Mouse (Mus musculus) T-helper 1 cell (primary cell): ENCODE results near the gene Olfr1330.
"Not testable (repeated sequence)": the region's sequence is repeated elsewhere in the genome, so short reads cannot be mapped to it uniquely, and the experiment has no call there.

Source experiments
- in situ Hi-C: fragments of 300-600 bp; cut with MboI, MseI; formaldehyde crosslinking; loops from one replicate; pipeline ENCODE4 v1.15.1; 2025; ENCODE audit warnings: high pct_unique_total_duplicates

Olfr1330 gene

DNA sequence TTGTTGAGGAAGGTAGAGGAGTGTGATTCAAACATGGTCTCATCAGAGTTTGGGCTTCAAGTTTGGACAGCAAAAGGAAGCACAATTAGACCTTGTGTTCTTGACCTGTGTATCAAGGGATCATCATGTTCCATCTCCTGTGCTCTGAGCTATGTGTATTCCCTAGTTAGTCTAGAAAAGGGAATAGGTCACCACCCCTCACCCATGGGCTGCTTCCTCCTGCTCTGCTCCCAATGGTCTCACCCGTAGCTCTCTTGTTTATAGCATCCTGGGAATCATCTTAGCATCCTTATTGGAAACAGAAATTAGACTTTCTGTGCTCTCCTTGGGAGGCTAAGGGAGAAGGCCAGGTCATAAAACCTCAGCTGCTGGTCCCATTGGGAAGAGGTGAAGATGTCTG lies at the start of gene Olfr1330:
TSS of gene Olfr1330 (plus strand) at position 301 of the 400 bp plus-strand sequence.
- in situ Hi-C loops = no loop called here

DNA sequence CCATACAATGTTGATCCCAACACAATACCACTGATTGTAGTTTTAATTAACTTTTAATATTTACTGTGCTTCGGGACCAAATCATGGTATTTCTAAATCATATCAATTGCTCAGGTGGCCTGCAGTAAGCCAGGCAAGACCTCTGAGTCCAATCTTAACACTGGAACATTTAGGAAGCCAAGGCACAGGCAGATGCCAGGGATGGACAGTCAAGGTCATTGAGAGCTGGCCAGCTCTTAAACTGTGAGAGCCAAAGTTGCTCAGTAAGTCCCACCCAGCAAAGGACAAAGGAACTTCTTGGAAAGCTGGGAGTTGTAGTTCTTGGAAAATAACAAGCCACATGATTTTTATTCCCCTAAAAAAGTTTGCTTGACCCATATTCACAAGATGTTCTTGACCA lies 26.6 kb upstream of the Olfr1330 start:
- in situ Hi-C loops = no loop called here

DNA sequence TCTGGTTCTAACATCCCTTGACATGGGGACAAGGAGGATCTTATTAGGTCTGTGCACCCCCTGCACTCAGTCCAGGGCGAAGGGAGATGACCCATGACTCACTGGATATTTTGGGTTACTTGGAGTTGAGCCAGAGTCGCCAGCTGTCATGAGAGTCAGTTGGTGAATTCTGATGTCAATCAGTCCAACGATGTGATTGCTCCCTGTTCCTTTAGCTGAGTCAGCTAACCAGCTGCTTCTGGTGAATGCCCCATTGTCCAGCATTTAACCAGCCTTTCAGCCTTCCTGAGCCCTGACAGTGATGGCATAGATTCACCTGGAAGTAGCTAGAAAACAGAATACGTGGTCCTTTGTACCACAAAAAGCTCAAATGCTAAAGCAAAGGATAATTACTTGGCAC lies 25.7 kb upstream of the Olfr1330 start:
- in situ Hi-C loops = no loop called here

- in situ Hi-C loops = no loop called here
Observed at GRCm38 (mm10) chr4:118864349-118864748, 24.0 kb upstream of the Olfr1330 start, which contains the start of gene Olfr1331. Gene Olfr1331 (plus strand): TSS chr4:118864649.

DNA sequence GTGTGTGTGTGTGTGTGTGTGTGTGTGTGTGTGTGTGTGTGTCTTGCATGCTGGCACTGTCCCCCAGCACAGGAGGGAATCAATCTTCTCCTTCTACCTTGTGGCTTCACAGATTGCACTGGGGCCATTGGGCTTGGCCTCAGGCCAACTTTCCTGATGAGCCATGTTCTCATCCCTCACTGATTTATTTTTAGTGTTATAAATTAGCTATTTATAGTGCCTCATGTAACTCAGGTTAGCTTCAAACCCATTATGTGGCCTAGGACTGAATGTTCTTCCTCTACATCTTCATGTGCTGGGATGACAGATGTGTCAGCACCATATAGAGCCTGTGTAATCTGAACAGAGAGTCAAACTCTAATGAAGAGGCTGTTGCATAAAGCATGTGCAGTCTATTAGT lies 20.8 kb upstream of the Olfr1330 start:
- in situ Hi-C loops = no loop called here

- in situ Hi-C loops = loop anchor here (10.0 kb wide), 1 partner anchor 1657 kb away; no protein-coding TSS in a partner anchor
Observed at GRCm38 (mm10) chr4:118901981-118902380, 13.6 kb downstream of the Olfr1330 start.

DNA sequence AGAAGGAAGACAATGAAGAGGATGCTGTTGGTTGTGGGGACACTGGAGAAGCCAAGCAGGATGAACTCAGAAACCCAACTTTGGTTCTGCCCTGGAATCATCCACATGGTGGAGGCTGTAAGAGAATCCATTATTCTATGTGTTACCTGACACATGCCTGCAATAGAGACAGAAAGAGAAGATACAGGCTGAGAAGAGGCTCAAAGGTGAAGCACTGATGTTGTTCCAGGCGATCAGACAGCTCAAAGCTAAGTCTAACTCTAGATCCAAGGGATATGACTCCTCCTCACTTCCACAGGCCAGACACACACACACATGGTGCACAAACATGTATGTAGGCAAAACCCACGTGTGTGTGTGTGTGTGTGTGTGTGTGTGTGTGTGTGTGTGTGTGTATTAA lies 29.0 kb downstream of the Olfr1330 start, which contains the start of gene Olfr1329:
TSS of gene Olfr1329 (minus strand) at position 101 of the 400 bp plus-strand sequence.
- in situ Hi-C loops = not testable (repeated sequence)

GRCm38 (mm10) chr4:118931326-118931725 lies 42.9 kb downstream of the Olfr1330 start:
- in situ Hi-C loops = not testable (repeated sequence)

- in situ Hi-C loops = no loop called here
Observed at GRCm38 (mm10) chr4:118938512-118938911, 50.1 kb downstream of the Olfr1330 start, which contains the start of gene Olfr1328. Gene Olfr1328 (minus strand): TSS chr4:118938612.
